Mouse (Mus musculus): ENCODE measurements around the gene Lrrc8d.

DNA sequence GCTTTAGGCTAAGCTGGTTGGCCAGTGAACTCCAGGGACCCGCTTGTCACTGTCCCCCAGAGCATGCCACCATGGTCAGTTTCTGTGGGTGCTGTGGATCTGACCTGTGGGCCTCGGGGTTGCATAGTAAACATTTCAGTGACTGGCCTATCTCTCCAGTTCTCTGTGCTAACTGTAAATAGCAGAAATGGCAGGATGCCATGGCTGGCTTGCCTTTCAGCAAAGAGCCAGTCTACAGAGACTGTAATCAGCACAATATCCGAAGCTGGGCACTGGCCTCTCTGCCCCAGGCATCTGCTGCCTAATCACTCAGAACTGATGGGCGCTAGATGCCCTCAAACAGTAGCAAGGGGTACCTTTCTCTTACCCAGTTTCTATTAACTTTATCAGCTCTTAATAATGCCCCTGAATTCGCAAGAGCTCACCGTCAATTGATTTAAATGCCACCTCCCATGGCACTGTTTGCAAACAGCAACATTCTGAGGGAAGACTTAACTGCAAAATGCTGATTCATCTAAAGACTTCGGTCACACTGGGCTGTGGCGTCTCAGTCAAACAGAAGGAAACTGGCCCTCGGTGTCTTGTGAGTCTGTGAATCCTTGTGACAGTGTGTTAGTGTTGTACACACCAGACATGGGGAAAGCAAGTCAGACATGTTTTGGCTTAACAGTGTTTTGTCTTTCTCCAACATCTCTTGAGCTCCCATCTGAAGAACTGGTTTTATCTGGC, 117.6 kb downstream of the Lrrc8d start:
- TF ChIP-seq JUND (IDR thresholded peaks at IDR 0.05; ENCODE audit: low read depth, low read length) (no peak), ELF1 (IDR thresholded peaks at IDR 0.05; ENCODE audit: low read depth, low read length) (no peak), KAT2A (conservative IDR thresholded peaks at IDR 0.05; ENCODE audit: low read depth, low read length) (no peak), CTCF (IDR thresholded peaks at IDR 0.05 in 2 of 3, conservative IDR thresholded peaks at IDR 0.05 in 1 of 3; ENCODE audit: control insufficient read depth in 1 of 3, insufficient read depth in 1 of 3, low read depth in 2 of 3, low read length in 3 of 3, poor library complexity in 1 of 3, severe bottlenecking in 1 of 3) (no peak), CHD2 (IDR thresholded peaks at IDR 0.05; ENCODE audit: low read length) (no peak), POLR2AphosphoS5 (IDR thresholded peaks at IDR 0.05; ENCODE audit: borderline replicate concordance, low read depth, low read length) (no peak), POLR2A (IDR thresholded peaks at IDR 0.05; ENCODE audit: control insufficient read depth in 1 of 2, insufficient read depth in 1 of 2, low read depth in 1 of 2, low read length in 2 of 2, poor library complexity in 1 of 2) (no peak), EP300 (IDR thresholded peaks at IDR 0.05; ENCODE audit: low read depth in 1 of 2, low read length in 2 of 2) (no peak), HCFC1 (IDR thresholded peaks at IDR 0.05; ENCODE audit: low read depth, low read length) (no peak), MAZ (IDR thresholded peaks at IDR 0.05; ENCODE audit: low read depth, low read length) (no peak), MXI1 (IDR thresholded peaks at IDR 0.05; ENCODE audit: low read depth, low read length) (no peak), MYB (IDR thresholded peaks at IDR 0.05; ENCODE audit: low read depth, low read length) (no peak), UBTF (IDR thresholded peaks at IDR 0.05; ENCODE audit: borderline replicate concordance, insufficient read depth, low read depth, low read length) (no peak), TBP (IDR thresholded peaks at IDR 0.05; ENCODE audit: low read depth, low read length) (no peak)

Data from MEL (cell line).